28 mouse cellular contexts compared by ENCODE assay signal in the genomic region with DNA sequence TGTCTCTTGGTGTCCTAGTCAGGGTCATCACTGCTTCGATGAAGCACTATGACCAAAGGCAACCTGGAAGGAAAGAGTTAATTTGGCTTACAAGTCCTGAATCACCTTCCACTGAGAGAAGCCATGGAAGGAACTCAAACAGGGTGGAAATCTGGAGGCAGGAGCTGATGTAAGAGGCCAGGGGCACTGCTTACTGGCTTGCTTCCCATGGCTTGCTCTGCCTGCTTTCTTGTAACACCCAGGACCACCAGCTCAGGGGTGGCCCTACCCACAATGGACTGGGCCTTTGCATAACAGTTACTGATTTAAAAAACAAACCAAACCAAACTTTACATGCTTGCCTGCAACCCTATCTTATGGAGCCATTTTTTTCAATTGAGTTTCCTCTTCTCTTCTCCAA.
"Had no signal": no experiment of that assay in that cellular context is flagged by ENCODE, and none has a peak within 500 bp of the region (broad histone marks: within the 10 kb centered on the region; RNA-seq: fewer than 3 reads in every experiment).

No protein-coding gene starts in this region.

- H3K27ac ChIP-seq: embryonic facial prominence, embryonic 10.5 days; embryonic facial prominence, embryonic 12.5 days; embryonic facial prominence, embryonic 13.5 days; embryonic facial prominence, embryonic 15.5 days; forebrain, embryonic 10.5 days; forebrain, embryonic 12.5 days; forebrain, embryonic 13.5 days; forebrain, embryonic 15.5 days; gastrocnemius, adult 2 months; heart, adult 2 months had no signal

- H3K9me3 ChIP-seq: embryonic facial prominence, embryonic 10.5 days; embryonic facial prominence, embryonic 12.5 days; embryonic facial prominence, embryonic 13.5 days; embryonic facial prominence, embryonic 15.5 days; forebrain, embryonic 10.5 days; forebrain, embryonic 12.5 days; forebrain, embryonic 13.5 days; forebrain, embryonic 15.5 days had no signal

- H3K4me1 ChIP-seq: embryonic facial prominence, embryonic 10.5 days; embryonic facial prominence, embryonic 12.5 days; embryonic facial prominence, embryonic 13.5 days; embryonic facial prominence, embryonic 15.5 days; forebrain, embryonic 10.5 days; forebrain, embryonic 12.5 days; forebrain, embryonic 13.5 days; forebrain, embryonic 15.5 days had no signal

- H3K36me3 ChIP-seq: embryonic facial prominence, embryonic 10.5 days; embryonic facial prominence, embryonic 12.5 days; embryonic facial prominence, embryonic 13.5 days; embryonic facial prominence, embryonic 15.5 days; forebrain, embryonic 10.5 days; forebrain, embryonic 12.5 days had no signal

- DNase-seq: cerebellum, adult 2 months; cerebellum, adult 8-10 months; cerebellum, adult 9-10 months; cerebellum, adult 9-11 months; cerebellum, postnatal 10 days; cerebellum, postnatal 14 days; cerebellum, postnatal 25 days; cerebellum, postnatal 36 days; embryo, embryonic 11 days; forebrain, postnatal 0 days; gastrocnemius, adult 2 months; gastrocnemius, postnatal 10 days; gastrocnemius, postnatal 14 days; gastrocnemius, postnatal 25 days; gastrocnemius, postnatal 36 days; heart, adult 18-20 months; heart, adult 2 months had no signal

- ATAC-seq: forebrain, embryonic 13.5 days; forebrain, embryonic 14.5 days; forebrain, embryonic 15.5 days; forebrain, embryonic 16.5 days; forebrain, postnatal 0 days had no signal

- H3K27me3 ChIP-seq: embryonic facial prominence, embryonic 12.5 days; embryonic facial prominence, embryonic 13.5 days; embryonic facial prominence, embryonic 15.5 days; forebrain, embryonic 12.5 days; forebrain, embryonic 13.5 days; forebrain, embryonic 15.5 days had no signal

- H3K4me3 ChIP-seq: embryonic facial prominence, embryonic 10.5 days; embryonic facial prominence, embryonic 12.5 days; embryonic facial prominence, embryonic 13.5 days; embryonic facial prominence, embryonic 15.5 days; erythroblast, embryonic 14.5 days; forebrain, embryonic 10.5 days; forebrain, embryonic 12.5 days; forebrain, embryonic 13.5 days; forebrain, embryonic 15.5 days; gastrocnemius, adult 2 months; heart, adult 2 months had no signal

- H3K4me2 ChIP-seq: embryonic facial prominence, embryonic 12.5 days; embryonic facial prominence, embryonic 13.5 days; embryonic facial prominence, embryonic 15.5 days; forebrain, embryonic 12.5 days; forebrain, embryonic 13.5 days; forebrain, embryonic 15.5 days had no signal

- H3K9ac ChIP-seq: embryonic facial prominence, embryonic 12.5 days; embryonic facial prominence, embryonic 13.5 days; embryonic facial prominence, embryonic 15.5 days; forebrain, embryonic 12.5 days; forebrain, embryonic 13.5 days; forebrain, embryonic 15.5 days; forebrain, postnatal 0 days had no signal
